Mouse (Mus musculus): ENCODE results near the gene Zbtb11.
"Not testable (repeated sequence)": the region's sequence is repeated elsewhere in the genome, so short reads cannot be mapped to it uniquely, and the experiment has no call there.

Gene Zbtb11

DNA sequence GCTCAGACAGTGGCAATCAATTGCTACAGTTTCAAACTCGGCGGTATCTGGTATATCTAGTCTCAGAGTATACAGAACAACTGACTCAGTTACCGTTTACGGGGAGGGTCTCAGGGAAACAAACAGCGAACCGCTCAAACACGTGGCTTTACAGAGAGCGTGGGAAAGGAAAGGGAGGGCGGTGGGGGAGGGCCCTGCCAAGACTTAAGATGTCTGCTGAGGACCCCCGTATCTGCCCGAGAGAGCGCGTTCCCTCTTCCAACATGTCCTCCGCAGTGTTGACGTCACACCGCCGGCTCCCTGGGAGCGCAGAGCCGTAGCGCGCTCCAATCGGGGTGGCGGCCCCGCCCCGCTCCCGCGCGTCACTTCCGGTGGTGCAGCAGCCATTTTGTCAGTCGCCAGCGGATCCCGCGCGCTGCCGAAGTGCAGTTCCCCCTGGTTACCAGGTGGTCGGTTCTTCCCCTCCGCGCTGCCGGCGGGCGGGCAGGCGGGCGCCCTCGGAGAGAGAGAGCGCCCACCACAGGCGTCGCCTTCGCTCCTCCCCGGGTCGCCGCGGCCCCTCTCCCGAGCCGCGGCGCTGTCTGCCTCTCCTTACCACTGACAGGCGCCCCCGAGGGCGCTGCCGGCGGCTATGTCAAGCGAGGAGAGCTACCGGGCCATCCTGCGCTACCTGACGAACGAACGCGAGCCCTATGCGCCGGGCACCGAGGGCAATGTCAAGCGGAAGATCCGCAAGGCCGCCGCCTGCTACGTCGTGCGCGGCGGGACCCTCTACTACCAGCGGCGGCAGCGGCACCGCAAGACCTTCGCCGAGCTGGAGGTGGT lies at the start of gene Zbtb11:
Zbtb11 (plus strand) TSS at position 453 of the 825 bp plus-strand sequence.
- DNase-seq (ENCODE audit: extremely low read depth, low read depth), result peak; percentile 95

DNA sequence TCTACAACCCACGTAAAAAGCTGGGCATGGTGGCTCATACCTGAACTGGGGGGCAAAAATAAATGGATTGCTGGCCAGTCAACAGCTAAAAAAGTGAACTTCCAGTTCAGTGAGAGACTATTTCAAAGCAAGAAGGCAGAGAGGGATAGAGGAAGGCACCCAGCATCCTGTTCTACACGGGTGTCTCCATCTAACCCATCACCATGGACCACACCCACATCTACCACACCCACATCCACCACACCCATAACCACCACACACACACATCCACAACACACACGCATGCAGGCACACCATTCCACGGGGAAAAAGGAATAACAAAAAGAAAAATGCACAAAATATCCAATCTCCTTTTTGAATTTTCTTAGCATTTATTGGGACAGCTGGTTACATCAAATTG lies 49.7 kb upstream of the Zbtb11 start:
- DNase-seq (ENCODE audit: extremely low read depth, low read depth), result no peak

DNA sequence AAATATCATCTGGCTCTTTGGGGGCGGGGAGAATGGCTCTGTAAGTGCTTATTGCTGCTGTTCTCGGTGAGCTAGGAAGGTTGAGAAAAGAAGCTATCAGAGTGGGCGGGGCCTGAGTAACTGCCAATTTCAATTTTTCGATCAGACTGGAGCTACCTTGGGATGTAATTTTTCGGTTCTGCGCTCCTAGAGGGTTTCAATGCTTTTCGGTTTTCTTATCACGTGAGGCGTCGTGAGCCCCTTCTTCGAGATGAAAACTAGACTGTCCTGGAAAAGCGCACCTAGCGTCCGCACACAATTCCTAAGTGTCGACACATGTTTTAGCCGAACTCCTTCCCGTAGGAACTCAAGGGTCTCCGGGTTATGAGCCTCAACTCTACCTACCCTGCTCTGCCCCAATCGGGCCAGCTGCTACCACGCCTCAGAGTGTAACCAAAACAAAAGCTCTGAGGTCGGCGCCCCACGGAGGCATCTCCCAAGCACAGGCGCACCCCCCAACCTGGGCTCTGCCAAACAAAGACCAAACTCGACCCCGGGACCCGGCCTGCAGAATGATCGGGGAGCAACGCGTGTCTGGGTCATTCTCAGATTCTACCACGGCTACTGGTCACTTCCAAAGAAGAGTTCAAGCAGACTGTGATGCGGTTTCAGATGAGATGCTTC lies 39.9 kb upstream of the Zbtb11 start:
- DNase-seq (ENCODE audit: extremely low read depth, low read depth), result peak; percentile 28

DNA sequence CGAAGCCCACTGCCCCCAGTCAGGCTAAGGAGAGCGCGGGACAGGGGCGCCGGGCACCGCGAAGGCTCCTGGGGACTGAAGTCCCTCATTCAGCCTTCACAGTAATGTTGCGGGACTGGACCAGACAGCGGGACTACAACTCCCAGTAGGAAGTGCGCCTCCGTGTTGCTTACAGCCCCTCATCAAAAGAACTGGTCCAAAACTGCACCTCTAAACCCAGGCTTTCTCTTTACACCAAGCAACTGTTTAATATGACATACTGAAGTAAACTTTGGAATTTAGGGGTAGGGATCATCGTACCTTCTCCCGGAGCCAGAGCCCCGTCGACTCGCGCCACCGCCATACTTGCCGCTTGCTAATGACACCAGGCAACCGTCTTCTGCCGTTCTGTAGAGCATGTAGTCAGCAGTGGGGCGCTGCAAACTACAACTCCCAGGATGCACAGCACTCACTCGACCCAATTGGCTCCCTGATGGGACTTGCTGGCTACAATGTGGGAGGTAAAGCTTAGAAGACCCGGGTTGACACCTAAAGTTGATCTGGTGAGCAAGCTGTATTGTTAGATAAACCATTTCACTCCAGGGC lies 39.1 kb upstream of the Zbtb11 start, which contains the start of gene Cep97:
Cep97 (minus strand) TSS at position 403 of the 585 bp plus-strand sequence.
- peak; percentile 94 for DNase-seq (ENCODE audit: extremely low read depth, low read depth)

DNA sequence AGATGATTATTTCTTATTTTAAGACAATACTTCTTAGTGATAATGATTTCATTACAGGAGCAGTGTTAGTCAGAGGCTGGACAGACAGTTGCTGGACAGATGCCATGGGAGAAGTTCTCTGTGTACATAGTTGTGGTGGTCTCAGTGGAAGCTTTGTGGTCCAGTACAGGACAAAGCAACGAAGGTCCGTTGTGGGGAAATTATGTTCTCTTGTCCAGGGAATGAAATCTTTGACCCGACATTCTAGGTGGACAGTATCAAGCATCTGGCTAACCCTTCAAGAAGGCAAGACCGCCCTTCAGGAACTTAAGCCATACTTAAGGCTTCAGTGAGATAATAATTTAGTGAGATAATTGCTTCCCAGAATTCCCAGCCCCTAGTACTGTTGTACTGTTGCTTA lies 34.9 kb upstream of the Zbtb11 start:
- DNase-seq (ENCODE audit: extremely low read depth, low read depth), result no peak

DNA sequence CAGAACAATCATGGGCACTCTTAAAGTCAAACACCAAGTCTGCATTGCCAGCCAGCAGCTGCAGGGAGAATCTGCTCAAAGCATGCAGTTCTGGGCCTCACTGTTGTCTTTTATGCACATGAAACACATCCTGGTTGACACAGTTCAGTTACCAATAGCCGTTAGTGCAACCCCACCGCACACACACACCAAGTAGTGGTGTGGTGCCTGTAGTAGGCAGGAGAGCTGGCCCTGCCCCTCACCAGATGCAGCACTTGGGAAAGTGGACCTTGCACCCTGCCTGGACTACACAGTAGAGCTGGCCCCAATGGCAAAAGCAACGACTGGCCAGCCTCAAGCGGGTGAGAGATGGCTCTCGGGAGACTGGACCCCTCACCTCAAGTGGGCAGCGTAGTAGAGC lies 34.0 kb upstream of the Zbtb11 start:
- no peak for DNase-seq (ENCODE audit: extremely low read depth, low read depth)

DNA sequence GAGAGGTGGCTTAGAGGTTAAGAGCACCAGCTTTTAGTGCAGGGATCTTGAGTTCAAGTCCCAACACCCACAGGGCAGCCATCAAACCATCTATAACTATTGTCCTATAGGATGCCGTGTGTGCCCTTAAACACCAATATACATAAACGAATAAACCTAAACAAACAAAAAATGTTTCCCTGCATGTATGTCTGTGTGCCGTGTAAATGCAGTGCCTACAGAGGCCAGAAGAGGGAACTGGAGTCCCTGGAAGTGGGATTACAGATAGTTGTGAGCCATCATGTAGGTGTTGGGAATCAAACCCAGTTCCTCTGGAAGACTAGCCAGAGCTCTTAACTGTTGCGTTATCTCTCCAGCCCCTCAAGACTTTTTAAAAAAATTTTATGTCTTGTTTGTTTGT lies 32.9 kb upstream of the Zbtb11 start:
- DNase-seq (ENCODE audit: extremely low read depth, low read depth), result no peak

DNA sequence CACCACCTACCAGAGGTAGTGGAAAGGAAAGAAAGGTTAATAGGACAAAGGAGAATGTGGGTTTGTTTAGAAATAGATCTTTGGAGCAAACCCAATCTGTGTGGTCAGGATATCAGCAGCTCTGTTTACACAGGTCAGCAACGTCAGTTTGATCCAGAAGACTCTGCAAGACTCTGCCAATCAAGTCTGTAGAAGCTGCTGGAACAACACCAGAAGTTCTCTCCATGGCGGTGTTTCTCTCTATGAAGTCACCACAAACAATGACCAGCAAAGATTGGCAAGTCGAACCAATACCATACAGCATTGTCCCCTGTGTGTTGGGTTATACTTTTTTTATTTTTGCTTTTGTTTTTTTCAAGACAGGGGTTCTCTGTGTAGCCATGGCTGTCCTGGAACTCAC lies 26.4 kb upstream of the Zbtb11 start:
- DNase-seq (ENCODE audit: extremely low read depth, low read depth), result no peak

DNA sequence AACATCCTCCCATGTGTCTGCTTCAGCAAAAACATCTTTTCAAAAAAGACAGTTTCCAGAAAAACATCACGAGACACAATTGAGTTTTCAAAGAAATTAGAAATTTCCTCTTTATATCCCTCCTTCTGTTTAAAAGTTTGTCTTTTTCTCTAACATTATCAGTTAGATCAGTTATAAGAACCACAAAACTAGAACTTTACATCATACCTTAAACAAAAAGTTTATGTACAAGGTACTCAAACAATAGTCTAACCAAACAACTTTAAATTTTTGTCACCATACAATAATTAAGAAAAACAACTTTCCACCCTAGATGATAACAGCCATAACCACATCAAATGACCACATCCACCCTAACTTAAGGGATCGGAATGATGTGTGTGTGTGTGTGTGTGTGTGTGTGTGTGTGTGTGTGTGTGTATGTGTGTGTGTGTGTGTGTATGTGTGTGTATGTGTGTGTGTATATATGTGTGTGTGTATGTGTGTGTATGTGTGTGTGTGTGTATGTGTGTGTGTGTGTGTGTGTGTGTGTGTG lies 25.7 kb upstream of the Zbtb11 start:
- DNase-seq (ENCODE audit: extremely low read depth, low read depth), result not testable (repeated sequence)

DNA sequence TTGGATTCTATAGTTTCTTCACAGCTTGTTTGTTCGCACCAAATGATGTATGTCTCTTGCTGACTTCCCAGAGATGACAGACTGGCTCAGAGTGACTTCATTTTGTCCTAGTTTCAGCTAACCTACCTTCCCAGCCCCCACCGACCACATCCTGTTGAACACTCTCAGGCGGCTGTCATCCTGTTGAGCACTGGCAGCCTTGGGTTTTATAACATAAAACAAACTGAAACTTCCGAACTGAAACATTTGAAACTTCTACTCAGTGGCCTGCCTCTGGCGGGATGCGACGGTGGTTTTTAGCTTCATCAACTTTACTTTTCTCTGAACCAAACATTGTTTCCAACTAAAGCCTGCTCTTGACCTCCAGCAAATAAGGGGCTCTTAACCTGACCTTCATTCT lies 24.7 kb upstream of the Zbtb11 start:
- DNase-seq (ENCODE audit: extremely low read depth, low read depth), result no peak

DNA sequence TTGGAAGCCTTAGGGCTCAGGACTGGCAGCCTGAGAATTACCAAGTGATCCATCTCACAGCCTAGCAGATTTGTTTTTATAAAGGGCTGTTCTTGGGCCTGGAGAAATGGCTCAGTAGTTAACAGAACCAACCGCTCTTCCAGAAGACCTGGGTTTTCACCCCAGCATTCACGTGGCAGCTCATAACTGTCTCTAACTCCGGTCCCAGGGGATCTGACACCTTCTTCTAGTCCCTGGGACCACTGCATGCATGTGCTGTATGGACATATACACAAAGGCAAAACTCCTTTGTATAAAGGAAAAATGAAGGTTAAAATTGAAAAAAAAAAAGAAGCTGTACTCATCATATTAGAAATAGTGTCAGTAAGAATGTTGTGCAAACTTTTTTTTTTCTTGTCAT lies 23.2 kb upstream of the Zbtb11 start:
- no peak for DNase-seq (ENCODE audit: extremely low read depth, low read depth)

DNA sequence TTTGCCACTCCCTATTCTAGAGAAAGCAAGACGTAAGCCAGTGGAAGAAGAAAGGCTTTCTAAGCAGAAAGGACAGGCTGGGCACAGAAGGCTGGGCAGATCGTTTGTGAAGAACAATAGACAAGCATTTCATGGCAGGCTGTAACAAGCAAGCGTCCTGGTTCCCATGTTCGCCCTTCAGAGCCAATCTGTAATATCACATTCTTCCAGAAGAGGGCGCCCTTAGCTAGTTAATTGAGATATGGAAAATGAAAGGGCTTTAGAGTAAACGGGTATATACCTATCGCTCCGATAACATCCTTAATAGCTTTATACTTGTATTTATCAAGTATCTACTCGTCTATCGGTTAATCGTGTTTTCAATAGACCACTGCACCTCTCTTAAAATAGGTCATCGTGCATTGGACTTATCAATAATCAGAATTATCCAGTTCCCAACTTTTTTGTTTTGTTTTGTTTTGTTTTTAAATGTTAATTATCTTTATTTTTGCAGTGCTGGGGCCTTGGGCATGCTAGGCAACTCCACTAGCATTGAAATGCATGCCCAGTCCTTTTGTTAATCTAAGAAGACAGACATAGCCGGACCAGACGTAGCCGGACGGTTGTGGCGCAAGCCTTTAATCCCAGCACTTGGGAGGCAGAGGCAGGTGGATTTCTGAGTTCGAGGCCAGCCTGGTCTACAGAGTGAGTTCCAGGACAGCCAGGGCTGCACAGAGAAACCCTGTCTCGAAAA lies 22.6 kb upstream of the Zbtb11 start:
- peak; percentile 83 for DNase-seq (ENCODE audit: extremely low read depth, low read depth)

DNA sequence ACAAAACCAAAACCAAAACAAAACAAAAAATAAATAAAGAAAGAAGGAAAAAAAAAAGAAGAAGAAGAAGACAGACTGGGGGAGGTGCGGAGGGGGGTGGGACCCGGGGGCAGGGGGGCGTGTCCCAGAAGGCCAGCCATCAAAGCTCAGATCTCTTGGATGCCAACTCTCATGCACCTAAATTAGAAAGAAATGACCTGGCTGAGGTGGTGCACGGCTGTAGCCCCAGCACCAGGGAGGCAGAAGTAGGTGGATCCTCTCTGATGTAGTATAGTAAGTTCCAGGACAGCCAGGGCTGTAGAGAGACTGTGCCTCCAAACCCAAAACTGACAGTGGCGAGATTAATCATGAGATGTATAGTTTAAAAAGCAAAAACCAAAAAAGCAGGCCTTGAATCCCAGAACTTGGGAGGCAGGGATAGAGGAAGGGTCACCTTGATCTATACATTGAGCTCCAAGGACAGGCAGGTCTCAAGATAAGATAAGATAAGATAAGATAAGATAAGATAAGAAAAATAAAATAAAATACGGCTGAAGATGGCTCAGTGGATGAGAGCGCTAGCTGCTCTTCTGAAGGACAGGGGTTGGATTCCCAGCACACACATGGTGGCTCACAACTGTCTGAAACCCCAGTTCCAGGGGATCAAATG lies 21.9 kb upstream of the Zbtb11 start:
- no peak for DNase-seq (ENCODE audit: extremely low read depth, low read depth)

DNA sequence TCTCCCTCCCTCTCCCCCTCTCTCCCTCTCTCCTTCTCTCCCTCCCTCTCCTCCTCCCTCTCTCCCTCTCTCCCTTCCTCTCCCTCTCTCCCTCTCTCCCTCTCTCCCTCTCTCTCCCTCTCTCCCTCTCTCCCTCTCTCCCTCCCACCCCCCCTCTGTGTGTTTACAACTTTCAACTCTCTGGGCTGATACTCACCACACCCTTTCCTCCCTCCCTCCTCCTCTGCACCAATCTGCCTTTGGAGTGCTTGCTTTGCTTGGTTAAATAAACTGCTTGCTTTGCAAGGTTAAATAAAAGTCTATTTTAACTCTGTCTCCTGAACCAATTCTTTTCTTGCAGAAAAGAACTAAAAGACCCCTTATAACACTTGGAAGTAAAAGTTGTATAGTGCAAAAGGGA lies 20.9 kb upstream of the Zbtb11 start:
- no peak for DNase-seq (ENCODE audit: extremely low read depth, low read depth)

DNA sequence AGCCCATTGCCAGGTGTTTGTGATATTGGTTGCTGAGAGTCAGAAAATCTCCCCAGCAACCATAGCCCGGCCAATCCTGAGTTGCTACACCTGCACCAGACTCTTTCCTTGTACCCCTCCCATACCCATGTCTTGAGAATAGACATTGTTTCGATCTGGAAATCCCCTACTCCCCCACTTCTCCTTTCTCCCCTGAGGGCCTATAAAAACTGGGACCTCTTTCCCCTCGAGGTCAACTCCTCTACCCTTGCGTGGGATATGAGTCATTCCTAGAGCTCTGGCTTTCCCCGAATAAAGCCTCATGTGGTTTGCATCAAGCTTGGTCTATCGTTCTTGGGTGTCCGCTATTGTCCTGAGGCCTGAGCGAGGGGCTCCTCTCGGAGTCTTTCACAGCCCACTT lies 19.5 kb upstream of the Zbtb11 start:
- not testable (repeated sequence) for DNase-seq (ENCODE audit: extremely low read depth, low read depth)

DNA sequence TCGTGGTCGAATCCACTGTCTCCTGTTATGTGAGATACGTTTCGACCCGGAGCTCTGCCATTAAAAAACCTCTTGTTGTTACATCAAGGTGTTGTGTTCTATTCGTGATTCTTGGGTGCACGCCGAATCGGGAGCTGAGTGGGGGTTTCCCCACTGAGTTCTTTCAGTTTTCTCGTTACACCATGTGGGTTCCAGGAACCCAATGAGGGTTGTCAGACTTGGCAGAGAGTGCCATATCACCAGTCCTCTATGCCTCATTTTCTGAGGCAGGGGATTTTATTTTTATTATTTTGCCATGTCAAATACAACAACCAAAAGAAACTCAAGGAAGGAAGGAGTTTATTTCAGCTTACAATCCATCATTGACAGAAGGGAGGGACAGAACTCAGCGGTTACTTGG lies 10.6 kb upstream of the Zbtb11 start:
- not testable (repeated sequence) for DNase-seq (ENCODE audit: extremely low read depth, low read depth)

DNA sequence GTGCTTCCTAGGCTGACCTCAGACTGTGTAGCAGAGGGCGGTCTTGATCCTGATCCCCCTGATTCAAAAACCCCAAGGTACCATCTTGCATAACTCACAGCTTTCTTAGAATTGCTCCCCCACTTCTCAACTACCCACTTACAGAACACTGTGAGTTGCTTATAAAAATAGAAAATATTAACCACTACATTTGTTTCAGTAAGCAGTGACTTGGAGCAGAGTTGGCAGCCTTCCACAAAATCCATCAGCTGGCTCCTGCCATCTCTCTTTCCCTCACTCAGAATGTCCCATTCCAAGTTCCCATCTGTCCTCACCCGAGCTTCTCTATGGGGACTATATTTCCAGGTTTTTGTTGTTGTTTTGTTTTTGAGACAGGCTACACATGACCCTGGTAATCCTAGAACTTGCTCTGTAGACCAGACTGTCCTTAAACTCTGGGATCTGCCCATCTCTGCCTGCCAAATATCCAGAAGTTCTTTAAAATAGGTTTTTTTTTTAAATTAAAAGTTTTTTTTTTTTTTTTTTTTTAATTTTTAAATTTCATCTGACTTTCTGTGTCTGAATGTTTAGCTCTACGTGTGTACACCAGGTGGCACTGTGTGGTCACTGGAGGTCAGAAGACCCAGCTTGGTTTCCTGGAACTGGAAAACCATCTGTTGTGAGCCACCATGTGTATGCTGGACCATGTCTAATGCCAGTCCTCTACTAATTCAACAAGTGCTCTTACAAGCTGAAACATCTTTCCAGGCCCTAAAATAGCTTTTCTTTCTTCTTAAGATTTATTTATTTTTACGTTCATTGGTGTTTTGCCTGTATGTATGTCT lies 9.3 kb upstream of the Zbtb11 start:
- no peak for DNase-seq (ENCODE audit: extremely low read depth, low read depth)

DNA sequence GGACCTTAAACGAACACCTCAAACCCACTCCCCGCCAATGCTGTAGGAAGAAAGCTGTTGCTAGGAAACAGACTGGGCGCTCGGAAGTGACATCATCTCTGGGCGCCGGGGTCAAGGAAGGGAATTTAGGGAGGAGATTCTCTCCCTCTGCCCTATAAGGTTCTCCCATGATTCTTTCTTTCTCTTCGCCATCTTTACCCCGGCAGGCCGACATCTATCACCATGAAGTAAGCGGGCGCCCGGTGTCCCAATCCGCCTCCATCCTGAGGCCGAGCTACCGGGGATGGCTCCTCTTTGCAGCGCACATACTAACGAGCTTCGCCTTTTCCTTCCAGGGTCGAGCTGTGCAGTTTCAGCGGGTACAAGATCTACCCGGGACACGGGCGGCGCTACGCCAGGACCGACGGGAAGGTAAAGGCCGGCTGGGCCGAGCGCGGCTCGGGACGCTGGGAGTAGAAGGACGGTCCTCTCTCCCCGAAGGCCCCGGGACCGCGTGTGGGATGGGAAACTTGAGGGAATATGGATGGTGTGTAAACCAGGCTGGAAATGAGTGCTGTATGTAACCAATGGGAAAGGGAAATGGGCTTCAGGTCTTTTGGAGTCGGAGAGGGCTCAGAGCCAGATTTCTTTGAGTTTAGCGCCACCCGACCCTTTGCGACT lies 7.3 kb upstream of the Zbtb11 start, which contains the start of gene Rpl24:
Rpl24 (plus strand) TSS at position 64 of the 660 bp plus-strand sequence.
- peak; percentile 86 for DNase-seq (ENCODE audit: extremely low read depth, low read depth)

DNA sequence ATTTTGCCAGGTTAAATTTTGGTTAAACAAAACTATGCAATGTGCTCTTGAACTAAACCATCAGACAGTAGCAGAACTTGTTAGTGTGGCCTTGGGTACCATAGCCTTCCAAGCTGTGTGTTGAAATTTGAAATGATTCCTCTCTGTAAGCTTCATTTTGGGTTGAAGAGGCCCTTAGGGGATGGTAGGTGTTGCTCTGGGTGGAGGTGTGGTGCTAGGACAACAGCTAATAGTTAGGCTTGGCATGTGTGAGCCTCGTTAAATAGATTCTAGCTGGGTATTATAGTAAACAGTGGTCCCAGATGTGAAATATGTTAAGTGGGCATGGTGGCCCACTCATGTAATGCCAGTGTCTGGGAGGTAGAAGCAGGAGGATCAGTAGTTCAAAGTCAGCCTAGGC lies 6.5 kb upstream of the Zbtb11 start:
- DNase-seq (ENCODE audit: extremely low read depth, low read depth), result no peak
